Mouse (Mus musculus) 3134 (cell line): ENCODE data around the gene Ciz1.

Experiments
- DNase-seq: peaks from one replicate; pipeline ENCODE4 v3.0.0-alpha.2; 2011; ENCODE audit warnings: low spot score; ENCODE audit not compliant: insufficient read length; ENCODE audit errors: extremely low read depth

Gene Ciz1

DNA sequence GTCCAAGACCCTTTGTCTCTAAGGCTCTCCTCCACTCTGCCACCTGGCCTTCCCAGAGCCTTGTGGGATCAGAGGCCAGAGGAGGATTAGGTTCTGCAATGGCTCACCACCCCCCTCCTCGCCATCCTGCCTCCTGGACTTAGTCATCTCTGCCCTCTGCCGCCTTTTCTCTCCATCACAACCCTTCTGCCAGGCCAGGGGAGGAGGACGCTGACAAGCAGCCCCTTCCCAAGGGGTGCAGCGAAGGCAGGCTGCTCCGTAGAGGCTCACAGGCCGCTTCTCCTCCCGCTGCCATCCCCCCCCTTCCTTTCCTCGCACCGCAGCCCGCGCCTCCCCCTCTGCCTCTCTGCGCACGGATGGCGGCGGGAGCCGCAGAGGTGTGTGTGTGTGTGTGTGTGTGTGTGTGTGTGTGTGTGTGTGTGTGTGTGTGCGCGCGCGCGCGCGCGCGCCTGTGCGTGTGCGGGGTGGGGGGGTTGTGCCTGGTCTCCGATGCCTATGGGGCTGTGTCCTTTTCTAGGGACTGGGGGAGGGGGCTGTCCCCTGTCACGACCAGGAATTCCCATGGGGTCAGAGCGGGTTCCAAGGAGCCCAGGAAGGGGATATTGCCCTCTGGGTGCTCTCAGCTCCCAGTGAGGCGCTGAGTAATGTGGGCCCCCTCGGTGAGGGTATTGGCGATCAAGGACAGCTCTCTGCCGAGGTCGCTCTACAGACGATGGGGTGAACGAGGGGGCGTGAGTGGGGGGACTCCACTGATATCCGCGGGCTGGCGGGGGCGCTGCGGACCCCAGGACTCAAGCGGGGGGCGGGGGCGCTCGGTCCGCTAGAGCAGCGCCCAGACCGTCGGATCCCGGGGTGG is at the start of gene Ciz1:
Gene Ciz1, plus strand, starts transcription at position 177 of the 856 bp plus-strand sequence.
- DNase-seq: peak; percentile 71

DNA sequence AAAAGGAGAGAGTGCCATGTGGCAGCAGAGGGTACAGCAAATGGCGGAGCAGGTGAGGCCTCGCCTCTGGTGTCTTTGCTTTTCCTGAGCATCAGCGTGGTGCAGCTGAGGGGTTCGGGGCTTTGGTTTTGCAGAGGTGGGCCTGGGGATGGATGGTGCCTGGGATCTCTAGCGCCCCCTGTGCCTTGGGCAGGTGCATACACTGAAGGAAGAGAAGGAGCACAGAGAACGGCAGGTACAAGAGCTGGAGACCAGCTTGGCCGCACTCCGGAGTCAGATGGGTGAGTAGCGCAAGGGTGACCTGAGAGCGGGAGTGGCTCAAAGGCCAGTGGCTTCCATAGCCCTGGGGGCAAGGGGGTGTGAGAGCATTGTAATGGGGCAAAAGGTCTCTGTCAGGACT is 49.2 kb upstream of the Ciz1 start:
- no peak for DNase-seq

DNA sequence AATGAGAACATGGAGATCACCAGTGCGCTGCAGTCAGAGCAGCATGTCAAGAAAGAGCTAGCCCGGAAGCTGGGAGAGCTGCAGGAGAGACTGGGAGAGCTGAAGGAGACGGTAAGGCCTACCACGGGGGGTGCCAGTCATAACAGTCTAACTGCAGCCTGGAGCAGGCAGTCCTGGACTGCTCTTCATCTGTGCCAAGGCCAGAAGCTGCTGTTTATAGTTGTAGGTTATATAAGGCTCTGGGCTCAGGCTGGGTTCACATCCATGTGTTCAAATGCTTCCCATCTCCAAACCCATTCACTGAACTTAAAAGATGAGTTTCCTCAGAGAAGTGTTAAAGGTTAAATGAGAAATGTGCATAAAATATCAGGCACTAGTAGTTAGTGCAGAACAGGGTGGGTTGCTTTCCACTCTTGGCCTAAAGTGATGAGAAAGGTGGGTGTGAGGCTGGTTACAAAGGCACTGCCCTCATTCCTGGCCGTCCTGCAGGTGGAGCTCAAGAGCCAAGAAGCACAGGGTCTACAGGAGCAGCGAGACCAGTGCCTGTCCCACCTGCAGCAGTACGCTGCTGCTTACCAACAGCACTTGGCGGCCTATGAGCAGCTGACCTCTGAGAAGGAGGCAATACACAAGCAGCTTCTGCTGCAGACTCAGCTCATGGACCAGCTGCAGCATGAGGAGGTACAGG is 47.8 kb upstream of the Ciz1 start:
- no peak for DNase-seq

DNA sequence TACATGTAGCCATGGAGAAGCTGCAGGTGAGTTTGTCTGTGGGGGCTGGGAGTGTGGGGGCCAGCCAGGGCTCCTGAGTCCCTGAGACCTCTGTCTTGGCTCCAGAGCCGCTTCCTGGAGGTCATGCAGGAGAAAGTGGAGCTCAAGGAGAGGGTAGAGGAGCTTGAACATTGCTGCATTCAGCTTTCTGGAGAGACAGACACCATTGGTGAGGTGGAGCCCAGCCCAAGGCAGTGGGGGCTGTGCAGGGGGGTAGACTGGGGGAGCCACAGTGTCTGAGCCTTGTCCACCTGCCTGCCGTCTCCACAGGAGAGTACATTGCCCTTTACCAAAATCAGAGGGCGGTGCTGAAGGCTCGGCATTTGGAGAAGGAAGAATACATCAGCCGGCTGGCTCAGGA is 46.5 kb upstream of the Ciz1 start:
- DNase-seq: no peak

- no peak for DNase-seq
Measured at GRCm38 (mm10) chr2:32306176-32306575, 46.0 kb upstream of the Ciz1 start.

- no peak for DNase-seq
Measured at GRCm38 (mm10) chr2:32307247-32307798, 44.8 kb upstream of the Ciz1 start.

DNA sequence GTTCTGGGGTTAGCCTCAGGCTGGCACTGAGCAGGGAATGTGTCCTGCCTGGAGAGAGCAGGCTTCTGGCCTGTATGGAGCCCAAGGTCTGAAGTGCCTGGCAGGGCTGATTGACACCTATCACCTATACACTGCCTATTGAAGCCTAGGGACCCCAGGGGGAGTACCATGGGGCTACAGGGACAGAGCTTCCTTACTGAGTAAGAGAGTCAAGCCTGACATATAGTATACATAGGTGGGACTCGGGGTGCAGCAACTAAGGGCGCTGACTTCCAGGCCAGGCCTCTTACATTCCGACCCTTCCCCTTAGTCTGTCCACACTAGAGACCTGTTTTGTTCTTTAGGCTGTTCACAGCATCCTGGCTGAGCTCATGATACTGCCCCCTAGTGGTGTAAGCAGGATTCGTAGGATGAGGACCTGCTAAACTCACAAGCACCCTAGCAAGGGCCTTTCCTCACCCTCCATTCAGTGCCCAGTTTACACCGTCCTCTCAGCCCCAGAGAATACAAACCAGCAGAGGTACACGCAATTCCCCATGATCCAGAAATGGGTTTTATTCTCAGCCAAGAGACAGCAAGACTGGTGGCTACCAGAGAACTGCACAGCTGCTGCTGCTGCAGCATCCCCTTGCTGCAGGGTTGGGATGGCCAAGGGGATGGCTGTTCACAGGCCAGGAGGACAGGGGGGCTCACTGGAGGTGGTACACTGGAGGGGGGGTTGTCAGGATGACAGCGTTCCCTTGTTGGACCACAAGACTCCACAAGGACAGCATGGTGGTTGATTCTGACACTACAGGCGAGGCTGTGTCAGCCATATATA is 44.0 kb upstream of the Ciz1 start:
- DNase-seq: no peak

- no peak for DNase-seq
Measured at GRCm38 (mm10) chr2:32308870-32309568, 43.1 kb upstream of the Ciz1 start.

DNA sequence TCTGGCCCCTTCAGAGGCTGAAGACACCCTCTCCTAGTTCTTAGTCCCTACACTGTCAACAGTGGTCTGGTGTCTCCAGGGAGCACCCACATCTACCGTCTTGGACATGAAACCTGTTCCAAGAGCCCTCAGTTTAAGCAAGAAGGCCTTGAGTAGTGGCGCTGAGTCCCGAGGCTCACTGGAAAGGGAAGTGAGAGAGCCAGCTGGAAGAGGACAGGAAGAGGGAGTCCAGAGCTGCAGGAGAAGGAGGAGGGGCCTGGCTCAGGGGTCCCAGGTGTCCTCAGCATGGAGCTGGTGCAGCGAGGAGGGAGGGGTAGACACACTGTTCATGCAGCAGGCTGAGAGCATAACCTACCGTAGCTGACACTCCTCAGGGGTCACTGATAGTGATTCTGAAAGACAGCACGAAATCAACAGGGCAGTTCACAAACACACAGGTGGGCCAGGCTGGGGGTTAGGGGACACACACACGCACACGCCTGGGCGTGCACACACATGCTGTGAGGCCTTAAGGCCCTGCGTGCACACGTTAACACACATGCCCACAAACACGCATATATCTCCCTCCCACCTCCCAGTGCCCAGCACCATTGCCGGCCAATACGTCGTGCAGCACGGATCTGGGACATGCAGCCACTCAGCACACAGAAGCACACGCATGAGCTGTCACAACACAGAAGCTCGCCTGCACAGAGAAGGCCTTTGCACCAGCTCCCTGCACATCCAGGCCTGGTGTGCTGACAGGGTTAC is 41.9 kb upstream of the Ciz1 start:
- DNase-seq: no peak

DNA sequence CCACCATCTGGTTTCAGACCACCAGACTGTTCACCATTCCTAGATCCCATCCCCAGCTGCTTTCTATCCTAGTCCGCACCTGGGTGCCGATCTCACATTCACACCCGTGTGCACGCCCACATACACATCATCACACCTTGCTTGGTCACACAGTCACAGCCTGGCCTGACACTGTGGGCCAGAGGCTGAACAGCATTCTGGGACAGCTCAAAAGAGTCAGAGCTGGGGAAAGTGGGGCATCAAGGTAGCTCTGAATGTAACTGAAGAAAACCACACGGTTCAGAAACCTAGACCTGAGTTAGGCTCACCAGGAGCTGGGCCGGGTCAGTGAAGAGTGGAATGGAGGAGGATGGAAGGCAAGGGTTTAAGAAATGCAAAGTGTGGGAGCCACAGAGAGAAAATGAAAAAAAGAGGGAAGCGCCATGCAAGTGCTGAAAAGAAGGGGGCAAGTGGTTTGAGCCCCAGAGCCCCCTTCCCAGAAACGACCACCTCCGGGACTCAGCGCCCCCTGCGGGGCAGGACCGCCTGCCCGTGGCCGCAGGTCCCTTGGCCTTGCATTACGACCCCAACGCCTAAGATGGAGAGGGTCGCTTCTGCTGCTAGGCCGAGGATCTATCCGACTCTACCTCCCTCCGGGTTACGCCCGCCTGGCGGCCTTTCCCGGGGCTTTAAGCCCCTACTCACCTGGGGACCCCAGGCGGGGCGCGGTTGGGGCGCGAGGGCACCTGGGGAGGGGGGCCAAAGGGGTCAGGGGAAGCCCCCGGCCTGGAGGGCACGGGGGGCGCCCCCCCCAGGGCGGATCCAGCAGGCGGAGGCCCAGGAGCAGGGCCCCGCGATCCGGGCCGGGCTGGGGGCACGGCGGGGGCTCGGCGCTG is 40.4 kb upstream of the Ciz1 start:
- DNase-seq: no peak

DNA sequence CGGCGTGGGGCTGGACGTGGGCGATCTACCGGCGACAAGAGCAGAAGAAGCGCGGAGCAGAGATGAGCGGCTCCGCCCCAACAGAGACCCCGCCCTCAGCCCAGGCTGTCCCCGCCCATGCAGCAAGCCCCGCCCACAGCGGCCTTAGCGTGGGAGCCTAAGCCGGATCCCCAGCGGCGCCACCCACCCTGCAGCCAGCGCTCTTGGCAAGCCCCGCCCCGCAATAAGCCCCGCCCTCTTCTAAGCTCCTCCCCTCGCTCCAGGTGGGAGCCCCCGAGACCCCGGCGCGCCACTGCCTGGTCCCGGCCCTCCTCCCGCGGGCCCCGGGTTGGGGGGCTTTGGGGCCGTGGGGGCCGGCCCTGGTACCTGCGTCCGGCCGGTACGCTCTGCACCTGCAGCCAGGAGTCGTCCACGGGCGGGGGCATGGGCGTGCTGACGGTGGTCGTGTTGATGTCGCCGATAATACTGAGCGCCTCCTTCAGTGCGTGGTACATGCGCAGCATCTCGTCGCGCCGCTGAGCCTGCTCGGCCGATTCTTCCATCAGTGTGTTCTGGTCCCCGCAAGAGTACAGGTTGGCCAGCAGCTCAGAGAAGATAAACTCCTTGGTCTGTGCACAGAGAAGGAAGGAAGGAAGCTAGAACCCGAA is 39.7 kb upstream of the Ciz1 start:
- no peak for DNase-seq

GRCm38 (mm10) chr2:32314831-32315230 is 37.3 kb upstream of the Ciz1 start:
- DNase-seq: no peak

DNA sequence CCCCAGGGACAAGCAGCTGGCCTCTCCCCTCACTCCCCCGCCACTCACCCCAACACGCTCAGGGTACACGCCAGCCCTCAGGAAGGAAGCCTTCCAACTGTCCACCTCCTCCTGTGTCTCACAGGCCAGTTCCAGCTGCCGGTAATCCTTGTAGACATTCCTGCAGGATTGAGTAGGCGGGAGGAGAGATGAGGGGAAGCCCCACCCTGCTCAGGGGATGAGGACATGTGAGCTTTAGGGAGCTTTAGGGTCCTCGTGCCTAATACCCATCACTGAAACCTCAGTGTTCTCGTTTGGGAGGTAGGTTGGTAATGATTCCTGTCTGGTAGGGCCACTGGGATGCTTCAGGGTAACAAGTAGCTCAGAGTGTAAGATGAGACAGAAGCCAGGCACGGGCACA is 36.4 kb upstream of the Ciz1 start:
- DNase-seq: no peak

DNA sequence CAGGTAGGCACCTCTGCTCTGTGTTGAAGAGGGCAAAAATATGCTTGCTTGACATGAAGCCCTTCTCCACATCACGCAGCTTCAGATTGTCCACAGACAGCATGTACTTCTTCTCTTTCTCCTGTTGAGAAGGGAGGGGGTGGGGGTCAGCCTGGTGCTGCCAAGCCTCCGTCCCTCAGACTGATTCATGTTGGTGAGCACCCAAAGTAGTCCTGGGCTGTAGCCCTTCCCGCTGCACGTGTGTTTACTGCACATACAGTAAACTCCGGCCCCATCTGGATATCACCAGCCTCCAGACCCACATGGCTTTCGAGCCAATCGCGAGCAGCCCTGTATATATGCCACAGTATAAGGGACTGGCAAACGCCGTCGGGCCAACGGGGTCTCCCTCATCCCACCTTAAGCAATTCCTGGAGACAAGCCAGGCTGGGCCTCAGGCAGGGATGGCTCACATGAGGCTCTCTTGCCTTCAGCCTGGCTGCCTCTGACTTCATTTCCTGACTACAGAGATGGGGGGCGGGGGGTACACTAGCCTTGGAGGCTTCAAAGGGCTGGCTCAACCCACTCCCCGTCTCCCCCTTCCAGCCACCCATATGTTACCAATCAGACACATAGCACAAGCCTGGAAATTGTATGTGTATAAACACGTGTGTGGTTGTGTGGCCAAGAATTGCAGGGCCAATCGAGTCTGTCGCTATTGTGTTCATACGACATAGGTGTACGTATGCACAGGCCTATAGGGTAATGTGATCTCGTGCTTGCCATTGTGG is 35.1 kb upstream of the Ciz1 start:
- DNase-seq: no peak

DNA sequence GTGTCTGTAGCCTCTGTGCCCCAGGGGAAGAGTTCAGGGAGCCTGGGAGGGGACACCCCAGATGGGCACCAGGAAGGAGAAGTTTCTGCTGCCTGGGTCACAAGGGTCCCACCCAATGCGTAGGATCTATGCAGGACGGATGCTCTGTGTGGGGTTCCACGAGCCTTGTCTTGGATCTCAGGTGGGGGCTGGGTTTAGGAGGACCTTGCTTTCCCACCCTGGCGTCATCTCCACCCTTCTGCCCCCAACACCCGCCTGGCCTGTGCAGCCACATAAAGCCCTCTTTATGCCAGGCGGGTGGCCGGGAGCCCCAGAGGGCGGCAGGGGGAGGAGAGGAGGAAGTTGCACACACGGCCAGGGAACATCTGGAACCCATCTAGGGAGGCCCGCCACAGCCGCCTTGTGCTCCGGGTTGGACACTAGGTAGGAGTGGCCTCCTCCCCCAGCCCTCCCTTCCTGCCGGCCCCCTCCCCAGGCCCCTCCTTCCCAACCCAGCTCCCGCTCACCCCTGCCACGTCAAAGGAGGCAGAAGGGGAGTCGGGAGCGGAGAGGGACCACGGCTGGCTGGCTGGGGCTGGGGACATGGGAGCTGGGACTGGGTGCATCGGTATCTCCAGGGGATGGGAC is 34.2 kb upstream of the Ciz1 start:
- no peak for DNase-seq

- DNase-seq: no peak
Measured at GRCm38 (mm10) chr2:32318709-32319585, 33.2 kb upstream of the Ciz1 start.
